Mouse (Mus musculus): ENCODE data around the gene Dhx8. TPM values are rescaled to one million over a fixed set of nuclear protein-coding genes. Genes with fewer than 3 reads are reported as not detected.
A peak's percentile ranks its signal among the peaks of the same experiment; 100 is the strongest.

Dhx8 gene
- total and polyA plus RNA-seq, 3 experiments = 33.1 to 44.7 TPM; not detected in 1

DNA sequence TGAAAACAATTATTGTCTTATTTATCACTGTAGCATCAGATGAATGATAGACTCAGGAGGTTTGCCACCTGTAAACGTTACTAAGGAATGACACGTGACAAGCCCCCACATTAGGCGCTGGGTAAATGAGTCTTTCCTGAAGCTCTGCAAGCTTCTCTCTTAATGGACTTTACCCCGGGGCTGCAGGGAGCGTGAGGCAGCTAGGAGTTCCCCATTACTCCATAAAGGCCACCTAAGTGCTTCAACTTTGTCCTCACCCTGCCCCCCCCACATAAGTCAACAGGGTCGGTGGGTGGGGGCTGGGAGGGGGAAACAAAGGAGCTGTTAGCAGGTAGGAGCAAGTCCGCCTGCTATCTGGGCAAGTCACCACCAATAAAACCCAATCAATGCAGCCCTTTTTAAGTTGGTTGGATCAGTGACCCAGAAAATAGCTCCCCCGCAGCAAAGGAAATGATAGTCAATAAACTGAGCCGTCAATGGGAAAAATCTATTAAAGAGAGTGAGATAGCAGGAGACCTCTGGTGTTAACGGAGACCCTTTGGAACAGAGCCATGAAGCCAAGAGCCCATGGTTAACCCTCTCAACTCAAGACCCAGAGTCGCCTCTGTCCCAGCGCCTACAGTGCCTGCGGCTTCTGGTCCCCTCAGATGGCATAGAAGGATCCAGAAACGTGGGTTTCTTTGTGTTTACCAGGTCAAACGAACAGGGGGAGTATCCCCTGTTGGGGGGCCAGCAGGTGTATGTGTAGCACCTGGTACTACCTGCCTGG, 76.5 kb downstream of the Dhx8 start:
- H3K79me2 ChIP-seq (ENCODE audit: control insufficient read depth, insufficient read depth, low read length, poor library complexity) = no peaks in the 10 kb centered on the region; the same call in 1 of the 2 replicates
- no peak overlapping the region for H3K9ac ChIP-seq (ENCODE audit: control insufficient read depth, low read depth, low read length, poor library complexity, severe bottlenecking)
- no peak for TF ChIP-seq NELFE (IDR thresholded peaks at IDR 0.05; ENCODE audit: low read depth, low read length)
- no peak for TF ChIP-seq SIN3A (IDR thresholded peaks at IDR 0.05; ENCODE audit: low read length)
- no peak for TF ChIP-seq MYB (IDR thresholded peaks at IDR 0.05; ENCODE audit: low read depth, low read length)
- no peak for TF ChIP-seq POLR2AphosphoS5 (IDR thresholded peaks at IDR 0.05; ENCODE audit: borderline replicate concordance, low read depth, low read length)
- no peak for TF ChIP-seq E2F4 (IDR thresholded peaks at IDR 0.05; ENCODE audit: borderline replicate concordance, low read depth, low read length)
- H3K4me1 ChIP-seq (ENCODE audit: control insufficient read depth in 1 of 2, insufficient read depth in 2 of 2, low read length in 2 of 2) = peaks cover 0 to 7% of the 10 kb centered on the region in 2 experiments; a peak in 2 of 4 replicates
- no peaks in the 10 kb centered on the region; a peak in 1 of 4 replicates for H3K36me3 ChIP-seq (ENCODE audit: control insufficient read depth in 1 of 2, insufficient read depth in 2 of 2, low read length in 2 of 2)
- no peak for DNase-seq (ENCODE audit: low read depth, low spot score)
- H3K9me3 ChIP-seq (replicated peaks; ENCODE audit: insufficient read depth, low read length) = no peaks in the 10 kb centered on the region
- H3K4me3 ChIP-seq (ENCODE audit: control insufficient read depth in 1 of 2, insufficient read depth in 1 of 2, low read depth in 2 of 2, low read length in 2 of 2) = no peak overlapping the region
- peaks cover 9% of the 10 kb centered on the region in 2 experiments for H3K27me3 ChIP-seq (ENCODE audit: control insufficient read depth in 1 of 2, insufficient read depth in 2 of 2, low read length in 2 of 2)
- no peak overlapping the region for H3K27ac ChIP-seq (ENCODE audit: control insufficient read depth, low read depth, low read length)

DNA sequence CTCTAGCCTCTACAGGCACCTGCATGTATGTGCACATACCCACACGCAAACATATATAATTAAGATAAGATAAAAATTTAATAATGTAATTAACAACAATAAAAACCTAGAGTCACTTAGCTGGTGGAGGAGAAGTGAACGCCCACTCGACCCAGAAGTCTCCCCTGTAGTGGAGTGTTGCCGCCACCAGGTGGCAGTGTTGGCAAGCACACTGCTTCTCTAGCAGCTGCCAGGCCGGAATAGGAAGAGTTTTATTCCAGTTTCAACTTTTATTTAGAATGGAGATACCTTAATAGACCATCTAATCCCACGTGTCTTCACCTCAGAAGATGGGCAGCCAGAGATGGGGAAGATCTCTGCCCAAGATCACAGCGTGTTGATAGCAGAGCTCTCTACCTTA, 80.5 kb downstream of the Dhx8 start:
- Histone ChIP-seq H3K4me3 (ENCODE audit: control insufficient read depth in 1 of 2, insufficient read depth in 1 of 2, low read depth in 2 of 2, low read length in 2 of 2) (peak overlapping the region in 1 of 2 experiments; percentile 59; a peak in 2 of 4 replicates), H3K27ac (ENCODE audit: control insufficient read depth, low read depth, low read length) (no peak overlapping the region), H3K27me3 (ENCODE audit: control insufficient read depth in 1 of 2, insufficient read depth in 2 of 2, low read length in 2 of 2) (peaks cover 0 to 11% of the 10 kb centered on the region in 2 experiments; a peak in 2 of 4 replicates), H3K36me3 (ENCODE audit: control insufficient read depth in 1 of 2, insufficient read depth in 2 of 2, low read length in 2 of 2) (no peaks in the 10 kb centered on the region; a peak in 1 of 4 replicates), H3K9me3 (replicated peaks; ENCODE audit: insufficient read depth, low read length) (no peaks in the 10 kb centered on the region), H3K79me2 (ENCODE audit: control insufficient read depth, insufficient read depth, low read length, poor library complexity) (no peaks in the 10 kb centered on the region; the same call in 1 of the 2 replicates), H3K4me1 (ENCODE audit: control insufficient read depth in 1 of 2, insufficient read depth in 2 of 2, low read length in 2 of 2) (no peaks in the 10 kb centered on the region), H3K9ac (ENCODE audit: control insufficient read depth, low read depth, low read length, poor library complexity, severe bottlenecking) (peak overlapping the region; percentile 61)
- 0 out of 2 replicates have a peak, but pooled peaks have one; percentile 28 for TF ChIP-seq ELF1 (IDR thresholded peaks at IDR 0.05; ENCODE audit: low read depth, low read length)
- TF ChIP-seq MYC (IDR thresholded peaks at IDR 0.05; ENCODE audit: low read depth, low read length) = 0 out of 2 replicates have a peak, but pooled peaks have one; percentile 52
- no peak for TF ChIP-seq JUND (IDR thresholded peaks at IDR 0.05; ENCODE audit: low read depth, low read length)
- 0 out of 2 replicates have a peak, but pooled peaks have one; percentile 28 for TF ChIP-seq SIN3A (IDR thresholded peaks at IDR 0.05; ENCODE audit: low read length)
- TF ChIP-seq SMC3 (IDR thresholded peaks at IDR 0.05; ENCODE audit: low read depth, low read length) = peak; percentile 82
- TF ChIP-seq BHLHE40 (IDR thresholded peaks at IDR 0.05; ENCODE audit: borderline replicate concordance, low read depth, low read length) = peak; percentile 54; the same call in 1 of the 2 replicates
- peak; percentile 94 for TF ChIP-seq RAD21 (IDR thresholded peaks at IDR 0.05; ENCODE audit: low read depth, low read length)
- no peak for TF ChIP-seq POLR2A (IDR thresholded peaks at IDR 0.05; ENCODE audit: control insufficient read depth in 1 of 2, insufficient read depth in 1 of 2, low read depth in 1 of 2, low read length in 2 of 2, poor library complexity in 1 of 2)
- peak; percentile 83 to 99 (median 98) for TF ChIP-seq CTCF (IDR thresholded peaks at IDR 0.05 in 2 of 3, conservative IDR thresholded peaks at IDR 0.05 in 1 of 3; ENCODE audit: control insufficient read depth in 1 of 3, insufficient read depth in 1 of 3, low read depth in 2 of 3, low read length in 3 of 3, poor library complexity in 1 of 3, severe bottlenecking in 1 of 3)
- TF ChIP-seq ZC3H11A (IDR thresholded peaks at IDR 0.05; ENCODE audit: low read depth, low read length) = peak; percentile 73
- peak; percentile 83 for DNase-seq (ENCODE audit: low read depth, low spot score)
